Mouse (Mus musculus): ENCODE data around the gene Runx1.

Runx1 gene

DNA sequence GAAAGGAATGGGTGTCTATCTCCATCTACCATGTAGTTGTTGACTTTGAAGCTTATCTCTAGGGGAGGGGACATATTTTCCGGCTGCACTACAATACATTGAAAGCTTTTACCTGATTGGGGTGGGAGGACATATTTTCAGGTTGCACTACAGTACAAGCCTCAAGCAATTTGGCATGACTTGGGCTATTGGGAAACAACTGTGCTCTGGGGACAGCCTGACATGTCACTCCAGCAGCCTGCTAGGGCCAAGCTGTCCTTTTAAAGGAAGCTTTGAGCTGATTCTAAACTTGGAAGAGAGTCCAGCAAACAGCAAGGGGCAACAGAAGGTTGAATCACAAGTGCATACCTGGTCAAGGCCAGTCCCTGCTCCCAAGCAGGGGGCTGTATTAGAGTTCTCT lies 270.9 kb downstream of the Runx1 start:
- DNase-seq (ENCODE audit: low spot score in 2 of 2), result no peak

DNA sequence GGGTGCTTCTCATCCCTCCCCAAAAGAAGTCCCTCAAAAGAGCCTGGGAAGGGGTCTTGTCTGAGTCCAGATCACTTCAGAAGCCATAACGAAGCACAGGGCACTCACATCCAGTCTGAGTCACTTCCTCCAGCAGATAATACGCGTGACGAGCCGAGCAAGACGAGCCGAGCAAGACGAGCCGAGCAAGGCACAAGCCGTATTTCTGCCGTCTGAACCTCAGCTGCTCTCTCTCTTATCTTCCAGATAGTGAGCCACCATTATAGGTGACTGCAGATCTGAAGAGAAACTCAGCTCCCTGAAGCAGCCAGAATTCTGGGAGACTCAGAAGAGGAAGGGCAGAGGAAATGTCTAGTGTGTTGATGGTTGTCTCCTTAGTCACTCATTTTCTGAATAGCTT lies 273.1 kb downstream of the Runx1 start:
- no peak for DNase-seq (ENCODE audit: low spot score in 2 of 2)

DNA sequence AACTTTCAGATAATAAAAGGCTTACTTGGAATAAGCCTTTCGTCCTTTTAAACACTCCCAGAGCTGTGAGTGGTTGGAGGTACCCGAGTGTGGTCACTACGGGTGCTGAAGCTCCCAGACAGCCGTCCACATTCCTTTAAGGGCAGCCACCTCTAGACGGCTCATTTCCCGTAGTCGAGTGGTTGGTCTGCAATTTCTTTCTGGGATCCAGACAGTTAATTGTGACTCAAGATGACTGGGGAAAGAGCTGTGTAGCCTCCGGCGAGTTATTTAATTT lies 273.9 kb downstream of the Runx1 start:
- no peak for DNase-seq (ENCODE audit: low spot score in 2 of 2)

Data from urinary bladder, postnatal 4 days (tissue).